Mouse (Mus musculus) liver, embryonic 14.5 days (tissue): ENCODE data around the gene Mef2c. TPM values are rescaled to one million over a fixed set of nuclear protein-coding genes. Genes with fewer than 3 reads are reported as not detected.

Source experiments
- ATAC-seq: fragments of 200-750 bp; cut with Nextera tagmentation; 2 replicates; pipeline ENCODE4 v1.8.0; 2017; ENCODE audit warnings: moderate number of reproducible peaks, mild to moderate bottlenecking, moderate library complexity; ENCODE audit not compliant: insufficient read depth
- DNase-seq, 3 experiments: peaks; one replicate each; pipeline ENCODE4 v3.0.0-alpha.2; 2012 to 2013; ENCODE audit warnings: low read depth in 3 of 3, low spot score in 3 of 3
- H3K27ac ChIP-seq: fragments of 300-500 bp; sonication (generic); 2 replicates; pipeline ENCODE4 v1.5.1; 2014; ENCODE audit warnings: moderate library complexity, mild to moderate bottlenecking, control low read depth, inconsistent platforms
- H3K27me3 ChIP-seq: fragments of 300-500 bp; sonication (generic); 2 replicates; pipeline ENCODE4 v1.6.1; 2014; ENCODE audit warnings: mild to moderate bottlenecking, low read length, moderate library complexity; ENCODE audit not compliant: control insufficient read depth, insufficient read depth
- H3K36me3 ChIP-seq: fragments of 300-500 bp; sonication (generic); replicated peaks from 2 replicates; pipeline ENCODE4 v1.6.1; 2014; ENCODE audit warnings: low read depth; ENCODE audit not compliant: control insufficient read depth, insufficient read depth
- H3K4me1 ChIP-seq, 2 experiments: fragments of 200-500 bp in 1 of 2; fragments of 300-500 bp in 1 of 2; sonication (generic) in 1 of 2; replicated peaks; 2 replicates each; pipeline ENCODE4 v1.6.1; 2012 to 2014; ENCODE audit warnings: antibody characterized with exemption in 1 of 2, inconsistent platforms in 1 of 2, low read length in 1 of 2; ENCODE audit not compliant: control insufficient read depth in 2 of 2, insufficient read depth in 2 of 2
- H3K4me2 ChIP-seq: fragments of 300-500 bp; sonication (generic); 2 replicates; pipeline ENCODE4 v1.6.1; 2014; ENCODE audit warnings: low read depth, mild to moderate bottlenecking, control low read depth, moderate library complexity
- H3K4me3 ChIP-seq, 2 experiments: fragments of 200-500 bp in 1 of 2; fragments of 300-500 bp in 1 of 2; sonication (generic) in 1 of 2; 2 replicates each; pipeline ENCODE4 v1.5.1; 2012 to 2014; ENCODE audit warnings: low read depth in 2 of 2, low read length in 2 of 2, mild to moderate bottlenecking in 2 of 2, control low read depth in 1 of 2, inconsistent platforms in 1 of 2, moderate library complexity in 1 of 2; ENCODE audit not compliant: insufficient read depth in 1 of 2
- H3K9ac ChIP-seq: fragments of 300-500 bp; sonication (generic); replicated peaks from 2 replicates; pipeline ENCODE4 v1.6.1; 2014; ENCODE audit warnings: mild to moderate bottlenecking, control low read depth, moderate library complexity
- H3K9me3 ChIP-seq: fragments of 300-500 bp; sonication (generic); 2 replicates; pipeline ENCODE4 v1.6.1; 2016; ENCODE audit warnings: low read length, mixed read lengths; ENCODE audit not compliant: control insufficient read depth
- CTCF ChIP-seq: IDR thresholded peaks from 2 replicates; pipeline ENCODE4 v1.5.1; 2016; ENCODE audit warnings: antibody characterized with exemption, low read depth, control low read depth
- EP300 ChIP-seq: IDR thresholded peaks from 2 replicates; pipeline ENCODE4 v1.6.1; 2016; ENCODE audit warnings: antibody characterized with exemption, low read depth
- WGBS: fragments of 180-500 bp; shearing (Covaris S2); extraction: QIAGEN DNeasy Blood & Tissue Kit; methylation state at CpG from one replicate; pipeline ENCODE4 v1.1.7; 2014; ENCODE audit not compliant: insufficient replicate concordance; 5-methylcytosine and 5-hydroxymethylcytosine counted together
- polyA plus RNA-seq, 2 experiments: library from polyadenylated mRNA; depleted of rRNA in 1 of 2; stranded (reverse) in 1 of 2; unstranded in 1 of 2; fragments of >200 nt; fragmentation: Nextera tagmentation in 1 of 2; extraction: Ambion mirVana in 1 of 2; gene quantifications; 2 replicates each; pipeline versions ENCODE4 v1.2.1 to v1.2.3; 2012 to 2014

Mef2c gene
- polyA plus RNA-seq, 2 experiments, result 3.2 to 8.7 TPM

- no peak overlapping the region for H3K27ac ChIP-seq
- H3K27me3 ChIP-seq, result no peaks in the 10 kb centered on the region
- no peaks in the 10 kb centered on the region for H3K9me3 ChIP-seq
- ATAC-seq, result no peak
- TF ChIP-seq EP300 (no peak), CTCF (no peak)
- no peak overlapping the region for H3K9ac ChIP-seq
- H3K4me2 ChIP-seq, result no peak overlapping the region
- no peak overlapping the region for H3K4me3 ChIP-seq
- no peaks in the 10 kb centered on the region for H3K4me1 ChIP-seq
- 77% methylated on average over 5 of the region's 5 CpGs for WGBS
- no peaks in the 10 kb centered on the region for H3K36me3 ChIP-seq
- DNase-seq, result no peak
Measured at GRCm38 (mm10) chr13:83466756-83467155, 37.1 kb upstream of the Mef2c start.

GRCm38 (mm10) chr13:83468794-83469193 is 35.0 kb upstream of the Mef2c start:
- Histone ChIP-seq H3K9me3 (no peaks in the 10 kb centered on the region), H3K9ac (no peak overlapping the region), H3K4me2 (no peak overlapping the region), H3K4me3 (no peak overlapping the region), H3K36me3 (no peaks in the 10 kb centered on the region), H3K4me1 (no peaks in the 10 kb centered on the region), H3K27me3 (no peaks in the 10 kb centered on the region), H3K27ac (no peak overlapping the region)
- TF ChIP-seq CTCF (no peak), EP300 (no peak)
- no peak for ATAC-seq
- no peak for DNase-seq
- WGBS, result 9% methylated on average over 3 of the region's 3 CpGs

GRCm38 (mm10) chr13:83473755-83474154 is 30.1 kb upstream of the Mef2c start:
- Histone ChIP-seq H3K27ac (no peak overlapping the region), H3K36me3 (no peaks in the 10 kb centered on the region), H3K9me3 (no peaks in the 10 kb centered on the region), H3K4me1 (no peaks in the 10 kb centered on the region), H3K4me2 (no peak overlapping the region), H3K27me3 (no peaks in the 10 kb centered on the region), H3K4me3 (no peak overlapping the region), H3K9ac (no peak overlapping the region)
- ATAC-seq (no peak), DNase-seq (no peak)
- 58% methylated on average over 2 of the region's 2 CpGs for WGBS
- TF ChIP-seq CTCF (no peak), EP300 (no peak)

- H3K27me3 ChIP-seq, result no peaks in the 10 kb centered on the region
- no peak overlapping the region for H3K9ac ChIP-seq
- H3K4me1 ChIP-seq, result no peaks in the 10 kb centered on the region
- no peak for TF ChIP-seq EP300
- TF ChIP-seq CTCF, result no peak
- no peak overlapping the region for H3K27ac ChIP-seq
- ATAC-seq (no peak), DNase-seq (no peak)
- H3K4me3 ChIP-seq, result no peak overlapping the region
- H3K9me3 ChIP-seq, result no peaks in the 10 kb centered on the region
- H3K4me2 ChIP-seq, result no peak overlapping the region
- 64% methylated on average over 3 of the region's 3 CpGs for WGBS
- no peaks in the 10 kb centered on the region for H3K36me3 ChIP-seq
Measured at GRCm38 (mm10) chr13:83480388-83480787, 23.4 kb upstream of the Mef2c start.

- Histone ChIP-seq H3K9me3 (no peaks in the 10 kb centered on the region), H3K27me3 (no peaks in the 10 kb centered on the region), H3K36me3 (no peaks in the 10 kb centered on the region), H3K9ac (no peak overlapping the region), H3K4me1 (no peaks in the 10 kb centered on the region), H3K4me3 (no peak overlapping the region), H3K4me2 (no peak overlapping the region), H3K27ac (no peak overlapping the region)
- no peak for TF ChIP-seq EP300
- TF ChIP-seq CTCF, result no peak
- ATAC-seq, result no peak
- WGBS, result 33% methylated on average over 7 of the region's 7 CpGs
- no peak for DNase-seq
Measured at GRCm38 (mm10) chr13:83481310-83481709, 22.5 kb upstream of the Mef2c start.

GRCm38 (mm10) chr13:83482087-83482486 is 21.7 kb upstream of the Mef2c start:
- Histone ChIP-seq H3K4me1 (no peaks in the 10 kb centered on the region), H3K4me2 (no peak overlapping the region), H3K27ac (no peak overlapping the region), H3K9me3 (no peaks in the 10 kb centered on the region), H3K9ac (no peak overlapping the region), H3K27me3 (no peaks in the 10 kb centered on the region), H3K36me3 (no peaks in the 10 kb centered on the region), H3K4me3 (no peak overlapping the region)
- TF ChIP-seq CTCF (no peak), EP300 (no peak)
- DNase-seq (no peak), ATAC-seq (no peak)
- 57% methylated on average over 5 of the region's 5 CpGs for WGBS
